Mouse (Mus musculus) G1E-ER4 (cell line): ENCODE results near the gene Cep19. TPM values are rescaled to one million over a fixed set of nuclear protein-coding genes. Genes with fewer than 3 reads are reported as not detected.

Experiments
- GATA1 ChIP-seq: IDR thresholded peaks from one replicate; pipeline ENCODE4 v1.8.0; 2012; ENCODE audit warnings: low read length, inconsistent platforms
- polyA plus RNA-seq: library from polyadenylated mRNA; stranded (reverse); fragments of >175 nt; gene quantifications from 2 replicates; pipeline ENCODE4 v1.2.3, GENCODE M21; 2012

Gene Cep19
- polyA plus RNA-seq, 1 experiment: 3.8 TPM

DNA sequence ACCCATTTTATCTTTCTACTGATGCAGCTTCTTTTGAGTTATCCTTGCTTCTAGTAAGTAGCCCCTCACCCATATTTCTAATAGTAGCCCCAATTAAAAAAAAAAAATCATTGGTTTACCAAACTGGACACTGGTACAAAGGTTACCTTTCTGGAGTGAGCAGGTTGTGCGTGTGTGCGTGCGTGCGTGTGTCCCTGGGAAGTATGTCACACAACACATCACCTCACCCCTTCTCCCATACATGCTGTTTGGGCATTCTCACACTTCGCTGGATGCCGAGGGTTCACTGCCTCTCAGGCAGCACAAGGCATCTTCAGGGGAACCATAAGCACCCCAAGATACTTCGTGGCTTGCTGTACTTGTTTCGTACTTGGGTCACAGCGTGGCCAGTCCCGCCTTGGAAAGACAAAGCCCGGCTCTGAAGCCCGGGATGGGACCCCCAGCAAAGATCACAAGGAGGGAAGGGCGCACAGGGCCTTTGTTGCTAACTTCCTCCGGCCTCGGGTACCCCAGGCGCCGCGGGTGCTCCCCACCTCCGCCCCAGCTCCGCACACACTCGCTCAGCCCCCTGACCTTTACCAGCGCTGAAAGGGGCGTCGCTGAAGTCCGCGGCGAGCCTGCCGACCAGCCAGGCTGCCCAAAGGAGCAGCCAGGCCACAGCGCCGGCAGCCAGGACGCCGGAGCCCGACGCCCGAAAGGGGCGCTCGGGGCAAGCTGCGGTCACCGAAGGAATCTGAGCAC, 533 bp upstream of the Cep19 start:
- no peak for TF ChIP-seq GATA1

DNA sequence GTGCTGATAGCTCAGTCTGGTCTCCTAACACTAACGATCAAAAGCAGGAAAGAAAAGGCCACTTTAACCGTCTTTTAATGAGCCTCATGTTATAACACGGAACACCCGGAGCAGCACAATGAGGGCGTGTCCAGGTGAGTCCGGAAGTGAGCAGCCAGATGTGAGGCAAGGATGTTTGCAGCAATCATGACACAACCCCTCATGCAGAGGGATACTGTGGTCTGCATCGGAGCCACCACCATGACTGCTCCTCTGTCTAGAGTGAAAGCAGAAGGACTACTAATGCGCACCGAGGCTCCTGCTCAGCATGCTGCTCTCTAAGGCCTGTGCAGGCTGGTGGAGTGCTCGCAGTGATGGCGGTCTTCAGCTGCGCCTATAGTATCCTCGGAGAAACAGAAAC, 2.7 kb downstream of the Cep19 start:
- TF ChIP-seq GATA1: no peak

DNA sequence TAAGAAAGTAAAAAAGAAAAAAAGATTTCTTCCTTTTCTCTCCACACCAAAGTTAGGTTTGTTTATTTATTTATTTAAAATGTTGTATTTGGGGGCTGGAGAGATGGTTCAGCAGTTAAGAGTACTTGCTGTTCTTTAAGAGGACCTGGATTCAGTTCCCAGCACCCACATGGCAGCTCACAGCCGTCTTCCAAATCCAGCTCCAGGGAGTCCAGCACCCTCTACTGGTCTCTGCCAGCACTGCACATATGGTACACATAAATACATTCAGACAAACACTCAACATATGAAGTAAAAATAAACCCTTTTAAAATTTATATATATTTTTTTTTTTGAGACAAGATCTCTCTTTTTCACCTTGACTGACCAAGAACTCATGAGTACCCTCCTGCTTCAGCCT, 6.1 kb downstream of the Cep19 start:
- TF ChIP-seq GATA1: no peak

DNA sequence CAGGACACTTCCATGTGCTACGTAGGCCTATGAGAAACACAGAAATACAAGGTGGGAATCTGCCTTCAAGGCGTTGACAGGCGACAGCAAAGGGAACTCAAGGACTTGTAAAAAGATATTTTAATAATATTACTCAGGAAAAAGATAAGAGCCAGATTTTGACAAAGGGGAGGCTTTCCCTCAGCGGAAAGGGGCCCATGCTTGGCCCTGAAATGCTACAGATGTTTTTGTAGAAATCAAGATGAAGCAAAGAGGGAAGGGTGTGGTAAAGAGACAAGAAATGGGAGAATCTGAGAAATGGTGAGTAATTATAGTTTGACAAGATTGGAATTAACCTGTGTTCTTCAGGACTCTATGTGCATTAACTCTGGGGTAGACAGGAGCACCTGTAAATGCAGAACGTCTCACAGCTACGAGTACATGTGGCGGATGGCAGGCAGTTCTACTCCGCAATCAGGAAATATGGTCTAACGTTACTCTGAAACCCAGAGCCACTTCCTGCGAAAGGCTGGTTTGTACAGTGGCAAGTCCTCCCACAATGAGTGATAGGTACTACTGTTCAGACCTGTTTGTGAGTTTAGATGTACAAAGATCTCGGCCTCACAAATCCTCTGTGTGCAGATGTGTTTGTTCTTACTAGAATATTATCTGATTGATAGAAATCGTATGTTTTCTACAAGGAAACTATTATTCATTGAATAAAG, 7.9 kb downstream of the Cep19 start:
- no peak for TF ChIP-seq GATA1

- no peak for TF ChIP-seq GATA1
Measured at GRCm38 (mm10) chr16:32108170-32108569, 8.6 kb downstream of the Cep19 start.

GRCm38 (mm10) chr16:32108578-32108977, 9.0 kb downstream of the Cep19 start:
- no peak for TF ChIP-seq GATA1

- TF ChIP-seq GATA1: no peak
Measured at GRCm38 (mm10) chr16:32110951-32111699, 11.5 kb downstream of the Cep19 start.

DNA sequence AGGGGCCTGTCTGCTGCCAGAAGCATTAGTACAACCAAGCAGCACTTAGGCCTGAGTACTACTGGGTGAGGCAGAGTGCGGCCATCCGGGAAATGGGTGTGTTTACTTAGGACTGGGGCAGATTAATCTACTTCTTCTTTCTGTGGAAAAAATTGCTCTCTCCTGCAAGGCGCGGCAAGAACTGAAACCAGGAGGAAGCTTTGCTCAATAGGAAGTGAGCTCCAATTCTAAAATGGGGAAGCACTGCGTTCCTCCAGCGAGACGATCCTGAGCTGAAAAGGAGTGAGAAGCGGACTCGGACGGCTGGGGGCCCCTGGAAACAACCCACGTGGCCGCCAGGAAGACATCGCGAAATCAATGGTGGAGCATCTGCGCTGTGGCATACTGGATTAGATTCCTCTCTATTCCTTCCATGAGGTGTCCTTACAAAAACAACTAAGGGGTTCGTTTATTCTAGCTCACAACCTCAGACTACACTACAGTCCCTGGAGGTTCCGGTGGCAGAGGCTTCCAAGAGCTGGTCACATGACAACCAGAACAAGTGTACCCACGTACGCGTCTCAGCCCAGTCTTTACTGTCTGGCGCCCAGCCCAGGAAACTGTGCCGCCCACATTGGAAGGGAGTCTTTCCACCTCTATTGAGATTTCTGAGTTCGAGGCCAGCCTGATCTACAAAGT, 14.1 kb downstream of the Cep19 start:
- no peak for TF ChIP-seq GATA1

- TF ChIP-seq GATA1: no peak
Measured at GRCm38 (mm10) chr16:32114406-32114805, 14.8 kb downstream of the Cep19 start.

DNA sequence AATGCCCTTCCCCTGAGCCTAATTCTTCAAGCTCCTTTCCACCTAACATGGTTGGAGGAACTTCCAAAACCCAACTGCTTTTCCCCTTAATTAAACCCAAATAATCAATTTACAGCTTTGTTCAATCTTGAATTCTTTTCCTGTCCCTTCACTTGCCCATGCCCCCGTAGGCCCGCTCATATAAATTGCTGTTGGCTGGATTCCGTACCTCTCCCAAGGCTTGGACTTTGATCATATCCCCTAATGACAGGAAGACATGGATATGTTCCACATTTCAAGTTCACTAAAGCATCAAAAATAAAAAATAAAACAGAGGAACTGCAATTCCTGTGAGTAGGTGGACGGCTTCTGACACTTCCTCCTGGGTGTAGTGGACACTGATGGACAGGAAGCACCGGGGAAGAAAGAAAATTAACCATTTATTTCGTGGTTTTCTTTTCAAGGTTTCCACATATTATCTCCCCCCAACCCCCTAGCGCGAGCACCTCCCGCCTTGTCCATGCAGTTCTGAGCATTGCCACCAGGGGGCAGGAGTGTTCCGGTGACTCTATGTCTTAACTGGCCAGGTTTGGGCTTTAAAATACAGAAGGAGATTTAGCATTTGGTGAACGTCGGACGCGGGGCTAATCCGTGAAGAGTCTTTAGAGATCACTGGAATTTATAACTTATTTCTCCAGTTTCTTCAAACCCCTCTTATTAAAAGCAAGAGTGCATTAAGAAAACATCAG, 15.5 kb downstream of the Cep19 start:
- no peak for TF ChIP-seq GATA1

DNA sequence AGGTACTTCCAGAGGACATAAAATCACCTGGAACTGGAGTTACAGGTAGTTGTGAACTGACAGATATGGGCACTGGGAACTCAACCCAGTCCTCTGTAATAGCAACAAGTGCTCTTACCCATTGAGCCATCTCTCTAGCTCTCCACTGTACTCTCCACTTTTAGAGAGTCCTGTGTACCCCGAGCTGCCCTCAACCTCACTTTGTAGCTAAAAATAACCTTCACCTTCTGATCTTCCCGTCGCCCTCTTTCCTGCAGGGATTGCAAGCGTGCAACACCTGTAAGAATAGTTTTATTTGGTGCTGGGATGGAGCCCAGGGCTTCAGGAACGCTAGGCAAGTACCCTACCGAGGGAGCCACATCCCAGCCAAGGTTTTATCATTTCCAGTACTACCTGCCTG, 16.2 kb downstream of the Cep19 start:
- no peak for TF ChIP-seq GATA1

GRCm38 (mm10) chr16:32116186-32116585, 16.6 kb downstream of the Cep19 start:
- no peak for TF ChIP-seq GATA1

DNA sequence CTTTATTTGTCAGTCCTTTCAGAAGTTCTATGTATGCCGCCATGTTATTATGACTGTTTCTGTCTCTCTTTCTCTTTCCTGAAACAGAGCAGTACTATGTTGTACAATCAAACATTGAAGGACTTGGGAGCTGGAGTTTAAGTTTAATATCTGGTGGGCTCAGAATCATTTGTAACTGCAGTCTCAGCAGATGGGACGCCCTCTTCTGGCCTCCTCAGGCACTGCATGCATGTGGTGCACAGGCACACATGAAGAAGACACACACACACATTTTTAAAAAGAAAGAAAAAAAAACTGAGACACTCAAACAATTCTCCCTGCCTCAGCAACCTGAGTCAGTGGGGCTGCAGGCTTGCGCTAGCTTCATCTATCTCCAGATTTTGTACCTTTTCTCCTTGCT, 20.9 kb downstream of the Cep19 start:
- TF ChIP-seq GATA1: no peak

DNA sequence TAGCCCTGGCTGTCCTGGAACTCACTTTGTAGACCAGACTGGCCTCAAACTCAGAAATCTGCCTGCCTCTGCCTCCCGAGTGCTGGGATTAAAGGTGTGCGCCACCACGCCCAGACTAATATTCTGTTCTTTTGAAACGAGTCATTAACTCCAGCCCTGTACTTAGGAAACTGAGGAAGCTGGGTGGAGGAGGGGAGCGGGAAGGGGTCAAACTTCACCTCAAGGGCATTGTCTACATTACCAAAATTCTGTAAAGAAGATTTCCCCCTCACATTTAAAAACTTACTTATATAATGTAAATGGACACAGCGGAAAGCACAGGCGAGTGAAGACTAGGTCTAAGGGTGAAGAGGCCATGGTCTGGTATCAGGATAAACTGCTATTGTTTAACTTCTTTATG, 24.4 kb downstream of the Cep19 start:
- TF ChIP-seq GATA1: no peak
